Mouse (Mus musculus) intestine, embryonic 16.5 days (tissue): ENCODE measurements around the gene Hdlbp. TPM values are rescaled to one million over a fixed set of nuclear protein-coding genes. Genes with fewer than 3 reads are reported as not detected.
"Not testable (repeated sequence)": the region's sequence is repeated elsewhere in the genome, so short reads cannot be mapped to it uniquely, and the experiment has no call there.

Source experiments
- ATAC-seq: fragments of 200-750 bp; cut with Nextera tagmentation; 2 replicates; pipeline ENCODE4 v1.8.0; 2017; ENCODE audit warnings: moderate TSS enrichment, moderate library complexity
- H3K27ac ChIP-seq: fragments of 300-500 bp; sonication (generic); 2 replicates; pipeline ENCODE4 v1.5.1; 2014; ENCODE audit warnings: mild to moderate bottlenecking, low read length
- H3K27me3 ChIP-seq: fragments of 300-500 bp; sonication (generic); replicated peaks from 2 replicates; pipeline ENCODE4 v1.6.1; 2014; ENCODE audit warnings: low read length, control low read depth, mixed read lengths; ENCODE audit not compliant: control insufficient read depth, insufficient read depth
- H3K36me3 ChIP-seq: fragments of 300-500 bp; sonication (generic); 2 replicates; pipeline ENCODE4 v1.6.1; 2014; ENCODE audit warnings: low read length, control low read depth; ENCODE audit not compliant: control insufficient read depth, insufficient read depth
- H3K4me1 ChIP-seq: fragments of 300-500 bp; sonication (generic); 2 replicates; pipeline ENCODE4 v1.6.1; 2014; ENCODE audit warnings: low read length, control low read depth, mixed read lengths; ENCODE audit not compliant: control insufficient read depth, insufficient read depth
- H3K4me2 ChIP-seq: fragments of 300-500 bp; sonication (generic); 2 replicates; pipeline ENCODE4 v1.6.1; 2014; ENCODE audit warnings: low read depth, low read length, control low read depth
- H3K4me3 ChIP-seq: fragments of 300-500 bp; sonication (generic); 2 replicates; pipeline ENCODE4 v1.5.1; 2014; ENCODE audit warnings: mild to moderate bottlenecking, low read length
- H3K9ac ChIP-seq: fragments of 300-500 bp; sonication (generic); 2 replicates; pipeline ENCODE4 v1.6.1; 2014; ENCODE audit warnings: low read depth, low read length
- H3K9me3 ChIP-seq: fragments of 300-500 bp; sonication (generic); 2 replicates; pipeline ENCODE4 v1.6.1; 2016; ENCODE audit warnings: low read length, control low read depth; ENCODE audit not compliant: control insufficient read depth
- WGBS: fragments of 180-500 bp; shearing (Covaris S2); extraction: QIAGEN DNeasy Blood & Tissue Kit; methylation state at CpG from one replicate; pipeline ENCODE4 v1.1.7; 2014; 5-methylcytosine and 5-hydroxymethylcytosine counted together
- polyA plus RNA-seq: library from polyadenylated mRNA; unstranded; fragments of >200 nt; fragmentation: Nextera tagmentation; extraction: Ambion mirVana; gene quantifications from 2 replicates; pipeline ENCODE4 v1.2.1, GENCODE M21; 2015

Gene Hdlbp
- polyA plus RNA-seq, 1 experiment from 2014 or later: 159 TPM

- H3K4me3 ChIP-seq: no peak overlapping the region
Observed at GRCm38 (mm10) chr1:93458357-93458756, 20.3 kb downstream of the Hdlbp start.

GRCm38 (mm10) chr1:93453721-93454255 is 24.8 kb downstream of the Hdlbp start:
- Histone ChIP-seq H3K9me3 (no peaks in the 10 kb centered on the region), H3K9ac (no peak overlapping the region), H3K27me3 (no peaks in the 10 kb centered on the region), H3K4me3 (no peak overlapping the region), H3K36me3 (no peaks in the 10 kb centered on the region), H3K4me2 (no peak overlapping the region), H3K27ac (no peak overlapping the region), H3K4me1 (no peaks in the 10 kb centered on the region; the same call in 1 of the 2 replicates)
- ATAC-seq: no peak

More at GRCm38 (mm10) chr1:93458357-93458756, 20.3 kb downstream of the Hdlbp start:
- WGBS: 17% methylated on average over 1 of the region's 1 CpGs
- Histone ChIP-seq H3K4me1 (peaks cover 3% of the 10 kb centered on the region; the same call in 1 of the 2 replicates), H3K9me3 (no peaks in the 10 kb centered on the region), H3K36me3 (no peaks in the 10 kb centered on the region), H3K27me3 (no peaks in the 10 kb centered on the region), H3K4me2 (no peak overlapping the region), H3K9ac (no peak overlapping the region), H3K27ac (no peak overlapping the region)
- ATAC-seq: no peak

GRCm38 (mm10) chr1:93450118-93450517 is 28.5 kb downstream of the Hdlbp start:
- ATAC-seq, H3K27me3 ChIP-seq, H3K4me1 ChIP-seq, H3K9ac ChIP-seq, H3K27ac ChIP-seq, H3K4me2 ChIP-seq, H3K4me3 ChIP-seq, H3K9me3 ChIP-seq, H3K36me3 ChIP-seq: not testable (repeated sequence)
- WGBS: 88% methylated on average over 5 of the region's 5 CpGs

GRCm38 (mm10) chr1:93445822-93446162 is 32.8 kb downstream of the Hdlbp start:
- ATAC-seq: peak; percentile 38
- Histone ChIP-seq H3K36me3 (no peaks in the 10 kb centered on the region), H3K9me3 (no peaks in the 10 kb centered on the region), H3K4me1 (peaks cover 20% of the 10 kb centered on the region), H3K9ac (peak overlapping the region; percentile 92), H3K4me3 (peak overlapping the region; percentile 95), H3K27me3 (no peaks in the 10 kb centered on the region), H3K27ac (peak overlapping the region; percentile 97), H3K4me2 (peak overlapping the region; percentile 55)
- WGBS: 10% methylated on average over 3 of the region's 3 CpGs

GRCm38 (mm10) chr1:93445111-93445821 is 33.3 kb downstream of the Hdlbp start:
- no peaks in the 10 kb centered on the region for H3K27me3 ChIP-seq
- peak overlapping the region; percentile 55 for H3K4me2 ChIP-seq
- H3K9me3 ChIP-seq: no peaks in the 10 kb centered on the region
- peaks cover 20% of the 10 kb centered on the region for H3K4me1 ChIP-seq
- ATAC-seq: peak; percentile 95
- no peaks in the 10 kb centered on the region for H3K36me3 ChIP-seq
- H3K27ac ChIP-seq: peak overlapping the region; percentile 97
- peak overlapping the region; percentile 92 for H3K9ac ChIP-seq
- peak overlapping the region; percentile 95 for H3K4me3 ChIP-seq
- whole genome bisulfite sequencing: under 1% methylated on average over 77 of the region's 84 CpGs

GRCm38 (mm10) chr1:93444405-93445110 is 34.1 kb downstream of the Hdlbp start:
- Histone ChIP-seq H3K9me3 (no peaks in the 10 kb centered on the region), H3K27ac (peak overlapping the region; percentile 97), H3K36me3 (no peaks in the 10 kb centered on the region), H3K4me2 (peak overlapping the region; percentile 55), H3K4me3 (peak overlapping the region; percentile 95), H3K9ac (peak overlapping the region; percentile 92), H3K27me3 (no peaks in the 10 kb centered on the region), H3K4me1 (peaks cover 20% of the 10 kb centered on the region)
- WGBS: 3% methylated on average over 18 of the region's 18 CpGs
- peak; percentile 87 for ATAC-seq

- H3K27ac ChIP-seq: no peak overlapping the region
- ATAC-seq: peak; percentile 63
Observed at GRCm38 (mm10) chr1:93439321-93439720, 39.3 kb downstream of the Hdlbp start.

GRCm38 (mm10) chr1:93432087-93432486 is 46.5 kb downstream of the Hdlbp start:
- Histone ChIP-seq H3K27ac (no peak overlapping the region), H3K4me1 (no peaks in the 10 kb centered on the region), H3K36me3 (peaks cover 13% of the 10 kb centered on the region; the same call in 1 of the 2 replicates), H3K4me3 (no peak overlapping the region), H3K4me2 (no peak overlapping the region), H3K27me3 (no peaks in the 10 kb centered on the region), H3K9ac (no peak overlapping the region), H3K9me3 (no peaks in the 10 kb centered on the region)
- WGBS: 83% methylated on average over 6 of the region's 6 CpGs
- no peak for ATAC-seq

More at GRCm38 (mm10) chr1:93439321-93439720, 39.3 kb downstream of the Hdlbp start:
- Histone ChIP-seq H3K9ac (no peak overlapping the region), H3K4me2 (no peak overlapping the region), H3K4me3 (no peak overlapping the region), H3K4me1 (peaks cover 15% of the 10 kb centered on the region), H3K9me3 (no peaks in the 10 kb centered on the region), H3K36me3 (no peaks in the 10 kb centered on the region), H3K27me3 (no peaks in the 10 kb centered on the region)
- 58% methylated on average over 1 of the region's 1 CpGs for WGBS

GRCm38 (mm10) chr1:93403403-93403802 is 75.2 kb downstream of the Hdlbp start:
- WGBS: 73% methylated on average over 4 of the region's 4 CpGs

More at GRCm38 (mm10) chr1:93403403-93403802, 75.2 kb downstream of the Hdlbp start:
- no peaks in the 10 kb centered on the region for H3K9me3 ChIP-seq
- H3K9ac ChIP-seq: no peak overlapping the region
- H3K27ac ChIP-seq: no peak overlapping the region
- no peaks in the 10 kb centered on the region for H3K27me3 ChIP-seq
- peaks cover 21% of the 10 kb centered on the region for H3K36me3 ChIP-seq
- no peak for ATAC-seq
- no peak overlapping the region for H3K4me2 ChIP-seq
- no peak overlapping the region for H3K4me3 ChIP-seq
- peaks cover 4% of the 10 kb centered on the region; the same call in 1 of the 2 replicates for H3K4me1 ChIP-seq
